Mouse (Mus musculus): ENCODE measurements around the gene Flywch1. TPM values are rescaled to one million over a fixed set of nuclear protein-coding genes. Genes with fewer than 3 reads are reported as not detected.
"Not testable (repeated sequence)": the region's sequence is repeated elsewhere in the genome, so short reads cannot be mapped to it uniquely, and the experiment has no call there.

Flywch1 gene
- total RNA-seq, 1 experiment from 2014 or later: 44.4 TPM

DNA sequence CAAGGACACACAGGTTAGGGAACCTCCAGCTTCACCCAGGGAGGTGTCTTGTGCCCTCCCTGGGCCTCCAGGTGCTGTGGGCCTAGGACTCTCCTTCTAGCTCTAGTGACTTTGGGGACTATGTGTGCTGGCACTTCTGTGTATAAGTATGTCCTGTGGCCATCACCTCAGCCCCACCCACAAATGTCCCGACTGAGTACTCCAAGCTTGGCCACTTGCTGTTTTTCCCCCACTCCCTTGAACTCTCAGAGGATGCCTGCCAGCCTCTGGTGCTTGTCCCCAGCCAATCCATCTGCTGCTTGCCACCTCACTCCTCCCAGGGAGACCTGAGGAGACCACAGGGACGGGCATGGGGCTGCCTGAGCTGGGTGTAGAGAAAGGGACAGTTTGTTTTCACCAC is 7.0 kb upstream of the Flywch1 start:
- no peak for DNase-seq

DNA sequence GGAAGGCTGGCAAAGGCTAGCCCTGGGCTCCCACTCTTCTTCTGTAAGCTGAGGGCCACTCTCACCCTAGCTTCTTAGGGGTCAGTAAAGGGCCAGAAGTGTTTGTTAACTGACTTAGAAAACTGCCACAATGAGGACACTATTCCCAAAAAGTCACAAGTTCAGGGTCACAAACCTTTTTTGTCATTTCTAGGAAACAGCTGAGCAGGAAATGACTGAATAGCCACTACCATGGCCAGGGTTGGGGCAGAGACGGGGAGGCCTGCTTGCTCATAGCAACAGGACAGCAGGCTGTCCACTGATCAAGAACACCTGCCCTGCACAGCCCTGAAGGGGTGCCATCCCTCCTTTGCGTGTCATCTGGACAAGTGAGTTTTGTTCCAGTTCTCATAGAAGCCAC is 5.7 kb upstream of the Flywch1 start:
- no peak for DNase-seq

DNA sequence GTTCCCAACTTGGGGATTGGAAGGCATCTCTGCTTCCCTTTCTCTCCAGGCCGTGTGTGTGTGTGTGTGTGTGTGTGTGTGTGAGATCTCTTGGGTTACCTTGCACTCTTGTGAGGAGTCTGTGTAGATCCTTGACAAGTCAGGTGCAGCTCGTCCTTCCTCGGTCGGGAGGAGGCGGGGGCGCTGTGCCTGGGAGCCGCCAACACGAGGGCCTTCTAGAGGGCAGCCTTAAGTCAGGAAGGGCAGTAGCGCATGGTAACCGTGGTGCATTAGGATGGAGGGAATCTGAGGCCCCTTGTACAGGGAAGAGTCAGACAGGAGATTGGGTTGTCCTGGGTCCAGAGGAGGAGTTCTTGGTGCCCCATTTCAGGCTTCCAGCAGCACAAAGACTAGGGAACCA is 4.8 kb upstream of the Flywch1 start:
- no peak for DNase-seq

DNA sequence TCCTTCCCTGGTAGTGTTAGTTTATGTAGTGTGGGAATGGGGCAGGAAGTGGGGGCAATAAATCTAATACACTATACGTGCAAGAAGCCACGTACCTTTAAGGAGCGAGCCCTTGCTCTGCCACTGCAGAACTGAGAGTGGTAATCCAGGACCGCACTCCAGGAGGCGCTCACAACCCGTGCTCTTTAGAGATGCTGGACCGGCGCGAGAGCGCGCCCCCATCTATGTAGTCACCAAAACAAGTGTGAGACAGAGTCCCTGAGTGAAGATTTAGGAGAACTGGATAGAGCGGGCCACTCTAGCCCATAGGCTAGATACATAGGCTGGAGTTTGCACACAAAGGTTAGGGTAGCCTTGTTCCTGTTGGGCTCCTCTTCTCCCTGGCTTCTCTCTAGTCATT is 2.7 kb upstream of the Flywch1 start:
- peak; percentile 92 for DNase-seq

DNA sequence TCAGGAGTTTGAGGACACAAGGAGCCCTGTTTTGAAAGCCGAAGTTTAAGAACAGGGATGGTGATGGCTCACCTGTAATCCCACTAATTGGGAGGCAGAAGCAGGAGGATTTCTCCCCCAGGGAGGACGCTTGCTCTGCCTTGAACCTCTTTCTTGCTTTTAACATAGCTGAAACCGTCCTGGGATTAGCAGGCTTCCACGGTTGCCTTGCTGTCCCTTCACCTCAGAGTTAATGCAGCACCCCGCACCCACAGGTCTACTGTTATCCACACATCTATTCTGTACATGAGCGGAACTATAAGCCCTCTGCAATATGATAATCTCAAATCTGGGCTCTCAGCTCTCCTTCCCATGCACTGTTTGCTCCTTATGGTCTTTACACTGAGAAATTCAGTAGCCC is 2.3 kb upstream of the Flywch1 start:
- no peak for DNase-seq

DNA sequence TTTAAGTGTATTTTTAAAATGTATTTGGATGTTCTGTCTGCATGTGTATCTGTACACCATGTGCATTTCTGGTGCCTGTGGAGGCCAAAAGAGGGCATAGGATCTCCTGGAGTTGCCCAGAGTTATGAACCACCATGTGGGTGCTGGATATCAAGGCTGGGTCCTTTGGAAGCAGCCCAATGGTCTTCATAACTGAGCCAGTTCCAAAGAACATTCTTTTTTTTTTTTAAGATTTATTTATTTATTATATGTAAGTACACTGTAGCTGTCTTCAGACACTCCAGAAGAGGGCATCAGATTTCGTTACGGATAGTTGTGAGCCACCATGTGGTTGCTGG is 786 bp upstream of the Flywch1 start:
- DNase-seq: not testable (repeated sequence)

DNA sequence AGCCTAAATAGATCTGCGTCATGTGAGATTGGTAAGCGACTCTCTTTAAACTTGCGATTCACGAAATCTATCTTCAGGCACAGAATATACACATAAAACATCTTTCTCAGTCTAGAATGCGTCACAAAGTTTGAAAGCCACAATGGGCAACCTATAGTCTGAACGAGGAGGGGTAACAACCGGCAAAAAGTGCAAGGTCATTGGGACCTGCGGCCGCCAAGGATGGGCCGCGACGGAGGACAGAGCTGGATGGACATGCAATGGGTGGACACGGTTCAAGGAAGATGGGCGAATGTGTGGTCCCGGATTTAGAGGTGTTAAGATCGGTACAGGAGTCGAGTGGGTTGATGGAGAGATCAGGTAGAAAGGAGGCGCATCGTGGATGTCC is 512 bp downstream of the Flywch1 start:
- no peak for DNase-seq

DNA sequence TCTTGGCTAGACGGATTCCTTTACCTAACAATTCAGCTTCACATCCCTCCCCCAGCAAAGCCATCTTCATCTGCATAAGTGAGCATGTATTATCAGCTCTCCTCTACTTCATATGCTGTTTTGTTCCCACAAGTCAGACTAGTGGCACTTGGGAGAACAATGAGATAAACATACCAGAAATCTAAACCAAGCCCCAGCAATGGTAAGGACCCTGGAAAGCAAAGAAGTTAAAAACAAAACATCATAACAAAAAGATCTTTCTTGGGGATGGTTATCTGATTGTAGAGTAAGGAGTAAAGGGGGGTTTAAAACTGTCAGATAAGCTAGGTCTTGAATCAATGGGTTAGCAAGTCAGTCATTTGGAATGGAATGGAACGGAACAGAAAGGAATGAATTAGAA is 909 bp downstream of the Flywch1 start:
- DNase-seq: no peak

DNA sequence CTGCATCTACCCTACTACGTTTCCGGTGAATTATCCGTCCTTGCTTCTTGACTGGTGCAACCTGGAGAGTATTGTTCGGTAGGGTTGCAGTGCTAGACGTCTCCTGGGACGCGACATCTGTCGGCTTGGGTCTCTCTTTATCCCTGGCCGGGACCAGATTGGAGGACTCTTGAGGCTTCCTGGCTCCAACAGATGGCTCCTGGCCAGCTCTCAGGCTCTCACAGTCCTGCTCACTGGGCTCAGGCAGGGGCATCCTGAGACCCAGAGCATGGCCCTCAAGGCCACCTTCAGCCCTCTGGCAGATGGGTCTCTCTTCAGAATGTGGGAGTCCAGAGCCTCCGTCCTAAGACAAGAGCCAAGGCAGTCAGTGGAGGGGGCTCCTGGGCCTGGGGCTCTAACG is 8.4 kb downstream of the Flywch1 start:
- DNase-seq: no peak

DNA sequence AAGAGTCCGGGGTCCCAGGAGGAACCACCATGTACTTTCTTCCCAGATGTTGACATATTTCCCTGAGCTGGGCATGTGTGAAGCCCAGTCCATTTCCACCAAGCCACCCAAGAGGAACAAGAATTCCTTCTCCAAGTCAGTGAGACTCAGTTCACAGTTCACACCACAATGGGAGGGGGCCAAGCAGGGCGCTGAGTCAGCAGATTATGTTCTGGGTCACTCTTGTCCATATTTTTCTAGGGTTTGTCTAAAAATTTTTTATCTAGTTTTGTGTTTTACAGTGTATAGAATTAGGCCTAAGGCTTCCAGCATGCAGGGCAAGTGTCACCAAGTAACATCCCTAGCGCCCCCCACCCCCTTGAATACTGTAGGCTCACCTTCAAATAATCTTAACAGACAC is 10.2 kb downstream of the Flywch1 start:
- no peak for DNase-seq

DNA sequence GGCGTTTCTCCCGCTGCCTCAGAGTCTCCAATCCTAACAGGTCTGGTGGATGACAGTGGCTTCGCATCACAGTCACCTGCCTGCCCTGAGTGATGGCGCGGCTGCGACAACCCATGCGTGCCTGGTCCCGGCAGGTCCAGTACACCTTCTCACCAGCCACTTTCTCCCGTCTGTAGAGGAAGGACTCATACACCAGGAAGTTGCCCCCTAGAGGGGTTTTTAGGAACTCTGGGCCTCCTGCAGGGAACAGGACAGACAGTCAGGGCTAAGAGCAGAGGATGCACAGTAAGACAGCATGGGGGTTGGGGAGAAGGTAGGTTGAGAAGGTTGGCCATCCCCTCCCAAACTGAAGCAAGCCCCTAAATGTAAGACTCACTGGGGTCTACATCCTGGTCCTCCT is 11.2 kb downstream of the Flywch1 start:
- DNase-seq: no peak

DNA sequence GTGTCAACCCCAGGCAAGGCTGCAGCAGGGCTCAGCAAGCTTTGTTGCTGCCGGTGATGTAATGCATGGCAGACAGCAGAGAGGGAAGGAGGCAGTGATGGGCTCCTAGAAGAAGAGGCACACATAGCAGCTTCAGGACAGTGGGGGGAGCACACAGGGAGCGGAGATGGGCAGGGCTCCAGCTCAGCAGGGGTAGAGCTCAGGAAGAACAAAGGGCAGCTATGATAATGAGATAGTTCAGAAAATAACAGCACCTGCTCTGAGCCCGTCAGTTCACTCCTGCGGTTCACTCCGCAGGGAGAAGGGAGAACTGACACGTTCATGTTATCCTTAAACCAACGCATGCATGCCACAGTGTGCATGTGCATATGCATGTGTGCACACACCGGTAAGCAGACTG is 12.6 kb downstream of the Flywch1 start:
- DNase-seq: no peak

DNA sequence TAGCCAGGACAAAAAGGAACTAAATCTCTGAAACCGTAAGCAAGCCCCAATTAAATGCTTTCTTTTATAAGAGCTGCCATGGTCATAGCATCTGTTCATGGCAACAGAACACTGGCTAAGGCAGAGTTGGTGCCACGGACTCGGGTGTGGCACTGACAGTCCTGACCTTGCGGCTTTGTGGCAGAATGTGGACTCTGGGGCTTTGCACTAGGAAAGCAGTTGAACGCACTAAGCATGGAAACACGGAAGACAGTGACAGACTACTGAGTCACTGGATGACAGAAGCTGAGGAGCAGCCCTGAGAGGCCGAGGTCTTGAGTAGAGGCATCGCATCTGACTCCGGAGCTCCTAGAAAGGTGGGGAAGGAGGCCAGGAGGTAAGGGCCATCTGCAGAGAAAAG is 13.8 kb downstream of the Flywch1 start:
- no peak for DNase-seq

DNA sequence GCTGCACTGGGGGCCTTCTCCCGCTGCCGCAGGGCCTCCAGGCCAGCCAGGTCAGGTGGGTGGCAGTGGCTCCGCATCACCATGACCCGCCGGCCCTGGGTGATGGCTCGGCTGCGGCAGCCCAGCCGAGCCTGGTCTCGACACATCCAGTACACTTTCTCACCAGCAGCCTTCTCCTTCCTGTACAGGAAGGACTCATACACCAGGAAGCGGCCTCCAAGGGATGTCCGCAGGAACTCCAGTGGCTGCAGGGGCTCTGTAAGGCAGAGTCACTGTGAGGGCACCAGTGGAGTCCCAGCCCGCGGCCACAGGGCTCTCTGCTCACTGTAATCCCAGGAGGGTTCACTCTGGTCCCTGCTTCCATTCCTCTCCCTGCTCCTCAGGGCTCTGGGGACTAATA is 15.7 kb downstream of the Flywch1 start:
- no peak for DNase-seq

DNA sequence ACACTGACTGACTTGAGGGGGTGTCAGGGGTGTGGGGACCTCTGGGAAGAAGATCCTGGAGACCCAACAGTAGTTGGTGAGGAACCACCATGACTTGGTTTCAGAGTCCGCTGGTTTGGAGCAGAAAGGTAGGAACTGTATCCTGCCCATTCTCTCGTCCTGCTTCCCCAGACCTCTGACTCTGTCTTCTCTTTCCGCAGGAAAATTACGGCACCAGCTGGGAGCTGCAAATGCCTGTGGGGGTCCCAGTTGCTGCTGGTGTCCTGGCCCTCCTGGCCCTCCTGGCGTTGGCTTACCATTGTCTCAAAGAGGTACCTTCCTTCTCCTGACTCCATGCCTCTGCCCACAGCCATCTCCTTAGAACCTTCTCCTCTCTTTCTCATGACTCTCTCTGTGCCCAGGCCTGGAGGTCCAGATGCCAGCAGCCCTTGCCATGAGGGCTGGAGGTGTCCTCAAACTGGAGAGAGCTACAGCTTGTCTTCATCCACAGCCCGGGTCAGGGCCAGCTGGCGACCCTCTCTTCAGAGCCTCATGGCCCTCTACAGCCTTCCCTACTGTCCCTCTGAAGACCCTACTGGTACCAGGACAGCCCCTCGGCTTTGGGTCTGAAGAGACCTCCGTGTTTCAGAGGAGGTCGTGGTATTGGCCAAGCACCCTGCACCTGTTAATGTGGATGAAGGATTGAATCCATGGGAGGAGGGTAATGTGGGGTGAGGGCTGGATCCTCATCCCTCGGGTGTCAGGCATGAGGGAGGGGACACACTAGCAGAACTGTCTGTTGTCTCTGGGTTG is 21.8 kb downstream of the Flywch1 start:
- no peak for DNase-seq

DNA sequence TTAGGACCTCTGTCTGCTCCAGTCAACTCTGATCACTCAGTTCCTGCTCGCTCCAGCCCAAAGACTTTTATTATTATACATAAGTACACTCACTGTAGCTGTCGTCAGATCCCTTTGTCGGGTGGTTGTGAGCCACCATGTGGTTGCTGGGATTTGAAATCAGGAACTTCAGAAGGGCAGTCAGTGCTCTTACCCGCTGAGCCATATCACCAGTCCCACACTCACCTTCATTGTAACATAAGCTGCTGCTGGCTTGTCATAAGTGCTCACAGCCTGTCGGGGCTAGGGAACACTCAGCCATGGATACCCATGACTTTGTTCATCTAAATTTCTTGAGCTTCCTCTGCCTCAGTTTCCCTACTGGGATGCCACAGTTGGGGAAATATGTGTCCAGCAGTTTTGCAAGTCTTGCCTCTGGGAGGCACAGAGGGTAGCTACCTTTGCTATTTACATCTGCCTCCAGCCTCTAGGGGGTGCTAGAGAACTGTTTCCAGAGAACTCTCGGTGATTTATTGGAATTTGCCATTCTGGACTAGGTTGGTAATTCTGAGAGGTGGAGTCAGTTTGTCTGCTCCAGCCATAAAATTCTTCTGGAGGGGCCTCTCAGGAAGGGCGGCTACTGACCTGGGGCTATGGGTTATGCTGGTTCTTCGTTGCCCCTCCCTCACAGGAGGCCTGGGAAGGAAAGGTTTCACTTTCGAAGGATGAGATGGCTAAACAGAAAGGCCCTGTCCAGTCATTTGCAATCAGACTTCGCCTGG is 22.6 kb downstream of the Flywch1 start:
- peak; percentile 86 for DNase-seq

DNA sequence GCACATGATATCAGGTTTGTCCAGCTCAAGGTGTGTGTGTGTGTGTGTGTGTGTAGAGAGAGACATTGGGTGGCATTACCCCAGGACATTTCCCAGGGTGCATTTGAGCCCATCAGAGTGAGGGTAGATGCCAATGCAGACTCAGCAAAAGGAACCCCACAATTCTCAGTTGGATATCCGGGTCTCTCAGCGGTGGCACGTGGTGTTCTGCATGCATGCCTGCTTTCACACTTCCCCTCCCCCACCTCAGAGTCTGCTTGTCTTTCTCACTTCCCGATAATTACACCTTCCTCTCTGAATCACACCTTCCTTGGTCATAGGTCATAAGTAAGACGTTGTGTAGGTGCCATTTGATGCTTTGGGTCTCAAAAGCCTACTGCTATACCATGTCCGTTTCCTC is 23.4 kb downstream of the Flywch1 start:
- no peak for DNase-seq

DNA sequence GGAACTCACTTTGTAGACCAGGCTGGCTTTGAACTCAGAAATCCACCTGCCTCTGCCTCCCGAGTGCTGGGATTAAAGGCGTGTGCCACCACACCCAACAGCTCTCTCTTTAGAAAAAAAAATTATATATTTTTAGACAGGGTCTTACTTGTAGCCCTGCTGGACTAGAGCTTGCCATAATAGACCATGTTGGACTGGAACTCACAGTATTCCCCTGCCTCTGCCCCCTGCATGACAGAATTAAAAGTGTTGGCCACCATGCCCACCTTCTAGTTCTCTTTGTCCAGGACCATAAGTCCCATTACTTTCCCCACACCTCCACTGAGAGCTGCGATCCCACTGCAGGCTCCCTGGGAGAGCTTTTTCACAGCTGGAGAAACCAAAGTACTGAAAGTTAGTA is 23.9 kb downstream of the Flywch1 start:
- no peak for DNase-seq

DNA sequence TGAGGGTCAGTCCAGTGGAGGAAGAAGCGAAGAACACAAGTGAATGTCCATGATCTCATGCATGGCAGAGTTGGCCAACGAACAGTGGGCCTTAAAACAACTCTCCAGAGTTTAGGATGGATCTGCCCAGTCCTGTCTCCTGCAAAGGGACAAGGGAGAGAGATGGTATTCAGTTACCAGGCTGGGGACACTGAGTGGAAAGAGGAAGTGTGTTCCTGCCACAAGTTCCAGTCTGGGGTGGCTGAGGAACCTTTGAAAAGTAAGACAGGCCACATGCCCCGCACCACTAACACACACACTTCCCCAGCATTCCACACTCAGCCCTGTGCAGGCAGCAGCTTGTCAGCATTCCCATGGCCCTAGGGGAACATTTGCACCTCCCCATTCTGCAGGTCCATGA is 24.6 kb downstream of the Flywch1 start:
- no peak for DNase-seq

DNA sequence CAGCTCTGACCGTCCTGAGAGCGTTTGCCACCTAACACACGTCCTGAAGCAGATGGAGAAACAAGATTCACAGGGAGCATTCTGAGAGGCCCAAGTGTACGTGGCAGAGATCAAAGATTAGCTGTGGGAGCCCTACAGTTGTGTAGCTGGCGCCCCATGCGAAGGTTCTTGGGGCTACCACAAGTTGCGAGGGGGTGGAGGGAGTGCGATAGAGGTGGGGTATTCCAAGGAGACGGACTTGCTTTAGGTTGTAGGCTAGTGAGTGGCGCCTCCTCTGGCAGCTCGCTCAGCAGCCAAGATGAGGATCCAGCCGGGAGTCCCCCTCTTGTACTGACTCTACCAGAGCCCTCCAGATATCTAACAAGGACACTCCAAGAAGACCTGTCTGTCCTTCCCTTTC is 25.1 kb downstream of the Flywch1 start:
- DNase-seq: no peak

DNA sequence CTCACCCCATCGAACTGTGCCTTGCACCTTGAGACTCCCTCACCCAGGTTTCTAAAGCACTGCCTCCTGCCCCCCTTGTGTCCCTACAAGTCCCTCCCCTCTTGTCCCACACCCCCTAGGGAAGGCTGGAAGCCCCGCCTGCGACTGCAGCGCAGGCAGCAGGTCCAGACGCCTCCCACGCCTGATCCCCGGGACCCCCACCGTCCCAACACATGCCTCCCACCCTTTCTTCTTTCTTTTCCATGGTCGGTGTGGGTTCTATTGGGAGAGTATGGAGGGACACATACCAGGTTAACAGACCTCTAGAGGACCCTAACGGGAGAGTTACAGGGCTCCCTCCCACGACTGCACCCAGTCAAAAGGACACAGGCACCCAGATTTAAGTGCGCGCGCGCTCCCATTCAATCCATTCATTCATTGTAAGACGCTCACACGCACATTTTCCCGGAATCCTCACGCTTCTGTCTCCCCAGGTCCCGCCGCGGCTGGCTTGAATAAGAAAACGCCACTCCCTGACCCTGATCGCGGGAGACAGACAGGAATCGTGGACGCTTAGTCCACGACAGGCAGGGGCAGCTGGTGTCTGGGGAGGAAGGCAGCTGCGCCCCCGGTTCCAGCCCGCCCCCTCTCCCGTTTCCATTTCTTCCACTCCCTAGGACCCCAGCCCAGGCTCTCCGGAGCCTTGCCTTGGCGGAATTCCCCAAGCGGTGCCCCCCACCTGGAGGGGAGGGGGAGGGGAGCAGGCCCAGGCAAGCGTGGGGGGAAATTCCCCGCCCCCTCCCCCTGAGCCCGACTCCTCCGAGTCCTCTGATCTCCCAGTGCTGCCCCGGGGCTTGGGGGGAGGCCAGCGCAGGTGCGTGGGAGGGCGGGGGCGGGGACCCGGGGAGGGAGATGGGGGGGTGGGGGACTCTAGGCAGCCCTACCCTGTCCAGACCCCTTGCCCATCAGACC is 25.8 kb downstream of the Flywch1 start, which contains the start of gene Kremen2:
Gene Kremen2, minus strand, starts transcription at position 533 of the 951 bp plus-strand sequence.
- DNase-seq: no peak

DNA sequence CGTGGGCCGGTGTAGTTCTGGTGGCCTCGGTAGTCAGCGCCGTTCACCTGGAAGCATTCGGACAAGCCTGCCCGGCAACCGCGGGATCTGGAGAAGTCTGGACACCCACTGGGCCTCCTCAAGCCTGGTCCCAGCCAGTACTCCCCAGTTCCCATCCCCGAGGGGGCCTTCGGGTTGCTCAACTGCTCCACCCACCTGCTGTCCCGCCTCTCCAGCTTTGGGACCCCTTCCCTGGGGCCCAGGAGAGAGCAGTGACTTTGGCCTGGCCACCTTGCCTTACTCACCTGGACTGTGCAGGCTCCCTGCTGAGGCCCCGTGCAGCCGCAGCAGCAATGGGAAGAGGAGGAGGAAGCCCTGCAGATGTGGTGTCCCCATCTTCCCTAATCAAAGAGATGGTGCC is 26.8 kb downstream of the Flywch1 start:
- DNase-seq: peak; percentile 5

DNA sequence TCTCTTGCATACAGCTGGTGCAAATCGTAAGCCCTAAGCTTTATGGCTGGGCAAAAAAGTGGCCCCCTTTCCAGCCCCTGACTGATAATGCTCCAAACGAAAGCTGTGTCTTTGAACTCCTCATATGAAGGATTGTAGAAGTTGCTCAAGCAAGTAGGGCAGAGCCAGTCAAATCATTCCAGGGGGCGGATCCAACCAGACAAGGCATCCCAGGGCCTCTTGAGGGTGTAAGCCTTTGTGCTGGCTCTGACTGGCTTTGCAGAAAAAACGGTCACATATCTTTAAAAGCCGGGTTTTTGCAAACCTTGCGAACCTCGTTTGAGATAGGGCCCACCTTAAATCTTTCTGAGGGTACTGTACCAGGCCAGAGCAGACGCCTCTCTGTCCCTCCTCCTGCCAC is 27.3 kb downstream of the Flywch1 start:
- peak; percentile 7 for DNase-seq
